Mouse (Mus musculus) gastrocnemius, adult 8-10 months (tissue): ENCODE data around the gene Pex11b. TPM values are rescaled to one million over a fixed set of nuclear protein-coding genes. Genes with fewer than 3 reads are reported as not detected.
"Not testable (repeated sequence)": the region's sequence is repeated elsewhere in the genome, so short reads cannot be mapped to it uniquely, and the experiment has no call there.

Source experiments
- DNase-seq, 2 experiments: peaks; one replicate each; pipeline ENCODE4 v3.0.0; 2022; ENCODE audit warnings: low spot score in 2 of 2
- total RNA-seq, 4 experiments: library from RNA; stranded (reverse); gene quantifications; 2 replicates each; pipeline ENCODE4 v1.2.4; 2022

Pex11b gene
- total RNA-seq, 4 experiments from 2014 or later = 23.3 to 31.3 (median 28.0) TPM

GRCm38 (mm10) chr3:96673514-96673913, 38.3 kb downstream of the Pex11b start:
- no peak for DNase-seq

GRCm38 (mm10) chr3:96674442-96674841, 39.3 kb downstream of the Pex11b start:
- no peak for DNase-seq

- DNase-seq = no peak
These were observed 40.0 kb downstream of the Pex11b start for GRCm38 (mm10) chr3:96675171-96675570.

DNA sequence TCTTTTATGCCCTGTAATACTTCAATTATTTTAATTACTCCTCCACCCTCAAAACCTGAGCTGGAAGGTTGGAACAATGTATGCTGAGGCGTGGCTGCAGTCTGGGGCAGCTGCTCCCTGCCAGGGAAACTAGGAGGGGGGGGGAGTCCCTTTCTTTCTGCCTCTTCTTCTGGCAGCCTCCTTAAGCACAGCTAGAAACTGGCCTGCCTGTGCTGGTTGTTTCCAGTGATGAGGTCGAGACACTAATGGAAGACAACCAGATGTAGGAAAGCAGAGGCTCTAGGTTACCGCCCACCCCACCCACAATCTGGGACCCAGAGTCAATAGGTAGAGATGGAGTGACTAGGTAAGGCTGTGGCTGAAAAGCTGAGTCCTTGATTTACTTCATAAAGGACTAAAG, 40.5 kb downstream of the Pex11b start:
- no peak for DNase-seq

DNA sequence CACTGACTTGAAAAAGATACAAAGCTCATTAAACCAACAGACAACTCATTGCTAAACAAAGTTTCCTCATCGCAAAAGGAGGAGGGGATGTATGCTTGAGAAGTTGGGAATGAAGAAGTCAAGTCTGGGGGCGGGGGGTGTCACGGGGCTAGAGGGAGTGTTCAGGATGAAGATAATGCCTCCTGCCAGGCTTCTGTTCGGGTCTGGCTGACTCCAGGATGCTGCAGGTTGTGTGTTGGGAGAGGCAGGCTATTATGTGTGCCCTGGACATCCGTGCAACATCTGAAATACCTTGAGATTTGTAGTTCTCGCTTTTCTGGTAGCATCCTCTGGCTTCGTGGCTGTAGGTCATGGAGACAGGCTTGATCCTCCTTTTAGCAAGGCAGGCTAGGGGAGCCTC, 43.3 kb downstream of the Pex11b start:
- no peak for DNase-seq

DNA sequence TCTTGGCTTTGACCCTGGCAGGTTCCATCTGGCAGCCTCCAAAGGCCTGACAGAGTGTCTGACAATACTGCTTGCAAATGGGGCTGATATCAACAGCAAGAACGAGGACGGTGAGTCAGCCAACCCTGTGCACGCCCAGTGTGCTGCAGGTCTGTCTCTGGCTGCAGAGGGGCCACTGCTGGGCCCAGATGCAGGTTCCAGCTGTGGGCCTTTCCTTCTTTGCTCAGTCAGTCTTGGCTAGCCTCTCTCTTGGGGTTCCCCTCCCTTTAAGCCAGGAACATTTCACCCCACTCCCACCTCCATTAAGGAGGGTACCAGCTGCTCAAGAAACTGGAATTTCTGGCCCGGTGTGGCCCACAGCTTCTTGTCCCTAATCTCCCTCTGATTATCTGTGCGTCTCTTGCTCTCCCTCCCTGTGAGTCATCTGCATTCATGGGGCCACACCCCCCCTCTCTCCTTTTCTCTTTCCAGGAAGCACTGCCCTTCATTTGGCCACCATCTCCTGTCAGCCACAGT, 44.0 kb downstream of the Pex11b start:
- DNase-seq = no peak

- DNase-seq = no peak
These were observed 45.2 kb downstream of the Pex11b start for GRCm38 (mm10) chr3:96680269-96680956.

GRCm38 (mm10) chr3:96683496-96683895, 48.3 kb downstream of the Pex11b start:
- no peak for DNase-seq

- no peak for DNase-seq
These were observed 49.1 kb downstream of the Pex11b start for GRCm38 (mm10) chr3:96684151-96684821.

- DNase-seq = no peak
These were observed 49.6 kb downstream of the Pex11b start for GRCm38 (mm10) chr3:96684822-96685156.

DNA sequence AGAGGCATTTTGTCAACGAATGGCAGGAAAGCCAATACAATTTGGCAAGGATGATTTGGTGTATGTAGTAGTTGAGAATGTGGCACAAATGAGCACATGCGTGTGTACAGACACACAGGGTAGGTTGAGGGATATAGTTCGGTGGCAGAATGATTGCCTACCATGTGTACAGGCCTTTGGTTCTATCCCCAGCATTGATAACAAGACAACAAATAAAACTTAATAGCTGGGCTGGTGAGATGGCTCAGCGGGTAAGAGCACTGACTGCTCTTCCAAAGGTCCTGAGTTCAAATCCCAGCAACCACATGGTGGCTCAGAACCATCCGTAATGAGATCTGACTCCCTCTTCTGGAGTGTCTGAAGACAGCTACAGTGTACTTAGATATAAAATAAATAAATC, 50.9 kb downstream of the Pex11b start:
- not testable (repeated sequence) for DNase-seq

DNA sequence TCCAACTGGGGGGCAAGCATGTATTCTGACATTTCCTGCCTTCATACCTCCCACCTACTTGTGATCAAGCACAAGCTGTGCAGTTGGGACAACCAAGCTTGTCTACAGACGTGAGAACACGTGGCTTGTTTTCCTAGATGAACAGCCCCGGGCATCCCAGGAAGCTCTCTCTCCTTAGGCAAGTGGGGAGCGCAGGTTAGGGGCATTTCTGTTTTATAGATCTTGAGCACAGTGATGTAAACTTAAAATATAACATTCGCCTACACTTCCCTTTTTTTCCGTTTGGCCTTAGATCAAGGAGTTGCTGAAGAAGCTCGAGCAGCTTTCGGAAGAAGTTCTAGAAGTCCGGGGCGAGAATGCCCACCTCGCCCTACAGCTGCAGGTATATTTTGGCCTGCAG, 53.7 kb downstream of the Pex11b start:
- DNase-seq = no peak

DNA sequence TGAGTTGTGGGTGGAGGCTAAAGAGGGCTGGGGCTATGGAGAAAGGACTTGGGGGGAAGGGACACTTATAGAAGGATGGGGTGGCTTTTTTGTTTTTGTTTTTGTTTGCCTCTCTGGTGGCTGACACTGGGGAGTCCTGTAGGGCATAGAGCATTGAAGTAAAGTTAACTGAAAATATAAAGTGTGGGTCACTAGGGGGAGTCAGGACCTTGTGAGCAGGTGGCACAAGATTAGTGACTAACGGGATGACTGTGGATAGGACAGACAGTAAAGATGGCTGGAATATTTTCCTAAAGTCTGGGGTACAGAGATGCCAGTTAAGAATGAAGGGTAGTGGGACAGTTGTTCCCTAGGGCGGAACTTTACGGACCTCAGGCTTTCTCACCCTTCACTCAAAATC, 55.1 kb downstream of the Pex11b start:
- no peak for DNase-seq

DNA sequence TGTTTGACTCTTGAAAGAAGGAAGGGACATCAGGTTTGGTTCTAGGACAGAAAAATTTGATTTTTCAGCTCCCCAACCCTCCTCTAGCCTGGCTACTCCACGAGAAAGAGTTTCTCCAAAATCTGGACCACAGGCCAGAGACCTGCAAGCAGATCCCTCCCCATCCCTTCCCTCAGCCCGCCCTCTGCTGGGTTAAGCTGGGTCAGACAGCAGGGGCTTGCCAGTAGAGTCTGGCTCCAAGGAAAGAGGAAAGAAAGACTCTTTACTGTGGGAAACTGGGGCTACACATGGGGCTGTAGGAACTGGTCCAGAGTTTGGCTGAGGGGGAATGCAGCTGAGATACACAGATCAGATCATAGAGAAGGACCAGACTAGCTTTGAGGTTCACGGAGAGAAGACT, 57.3 kb downstream of the Pex11b start:
- DNase-seq = no peak

- DNase-seq = no peak
These were observed 58.4 kb downstream of the Pex11b start for GRCm38 (mm10) chr3:96693579-96693978.

Other genes with a start within 250 kb of the Pex11b start
- not detected for gene BC107364, start 183.1 kb upstream of the Pex11b start, total RNA-seq
- 100 to 1,000 TPM; 562 to 917 (median 709) TPM for gene Hfe2, start 110.2 kb upstream of the Pex11b start, total RNA-seq
- 100 to 1,000 TPM; 365 to 573 (median 474) TPM for gene Txnip, start 77.4 kb upstream of the Pex11b start, total RNA-seq
- 1 to 10 TPM in 3 of 4 experiments, not detected in 1; 1.2 to 1.5 (median 1.2) TPM for gene Gm16253, start 58.4 kb upstream of the Pex11b start, total RNA-seq
- 10 to 100 TPM; 39.8 to 59.8 (median 51.8) TPM for gene Polr3gl, start 41.2 kb upstream of the Pex11b start, total RNA-seq
- gene Ankrd34a, start 38.7 kb upstream of the Pex11b start, total RNA-seq = 1 to 10 TPM in 2 of 4 experiments, under 1 TPM in 2; 0.64 to 1.6 (median 1.1) TPM
- 1 to 10 TPM; 3.5 to 6.8 (median 4.4) TPM for gene Lix1l, start 34.2 kb upstream of the Pex11b start, total RNA-seq
- 10 to 100 TPM; 17.0 to 25.1 (median 22.7) TPM for gene Rbm8a, start 5.4 kb upstream of the Pex11b start, total RNA-seq
- not detected for gene Gm42957, start 98 bp downstream of the Pex11b start, total RNA-seq
- gene Itga10, start 10.2 kb downstream of the Pex11b start, total RNA-seq = under 1 TPM; 0.31 to 0.56 (median 0.40) TPM
- gene Ankrd35, start 34.8 kb downstream of the Pex11b start, total RNA-seq = under 1 TPM; 0.24 to 0.48 (median 0.40) TPM
- 1 to 10 TPM; 4.9 to 7.4 (median 6.0) TPM for gene Pias3, start 61.0 kb downstream of the Pex11b start, total RNA-seq
- gene Nudt17, start 73.2 kb downstream of the Pex11b start, total RNA-seq = under 1 TPM; 0.39 to 0.68 (median 0.54) TPM
- 10 to 100 TPM; 24.4 to 27.5 (median 26.3) TPM for gene Polr3c, start 92.3 kb downstream of the Pex11b start, total RNA-seq
- 10 to 100 TPM; 58.9 to 79.6 (median 70.5) TPM for gene Rnf115, start 92.3 kb downstream of the Pex11b start, total RNA-seq
- not detected for gene Pdzk1, start 193.9 kb downstream of the Pex11b start, total RNA-seq
- not detected for gene Cd160, start 194.0 kb downstream of the Pex11b start, total RNA-seq